Mouse (Mus musculus) G1E (cell line): ENCODE data around the gene Zbtb45. TPM values are rescaled to one million over a fixed set of nuclear protein-coding genes. Genes with fewer than 3 reads are reported as not detected.

Experiments
- ATAC-seq: 2 replicates; pipeline ENCODE4 v1.8.0; 2016; ENCODE audit warnings: mild to moderate bottlenecking; ENCODE audit not compliant: insufficient number of reproducible peaks, poor library complexity, low FRiP score, severe bottlenecking; ENCODE audit errors: extremely low read depth
- DNase-seq: peaks from one replicate; pipeline ENCODE4 v3.0.0; 2012; ENCODE audit warnings: low spot score
- H3K27me3 ChIP-seq: 2 replicates; pipeline ENCODE4 v1.6.1; 2012; ENCODE audit warnings: mild to moderate bottlenecking, low read length, inconsistent platforms; ENCODE audit not compliant: insufficient read depth
- H3K36me3 ChIP-seq: replicated peaks from 2 replicates; pipeline ENCODE3; 2012; ENCODE audit warnings: mild to moderate bottlenecking, inconsistent platforms
- H3K4me1 ChIP-seq: 2 replicates; pipeline ENCODE4 v1.6.1; 2012; ENCODE audit warnings: low read depth, low read length, inconsistent platforms, mixed read lengths; ENCODE audit not compliant: insufficient read depth
- H3K4me3 ChIP-seq: 2 replicates; pipeline ENCODE4 v1.5.1; 2012; ENCODE audit warnings: low read depth, mild to moderate bottlenecking, inconsistent platforms, low read length, moderate library complexity, mixed read lengths
- H3K9me3 ChIP-seq: replicated peaks from 2 replicates; pipeline ENCODE4 v1.6.1; 2012; ENCODE audit warnings: inconsistent platforms
- CTCF ChIP-seq: IDR thresholded peaks from 2 replicates; pipeline ENCODE4 v1.5.1; 2012; ENCODE audit warnings: low read depth, low read length, inconsistent platforms, mixed read lengths
- GATA1 ChIP-seq: IDR thresholded peaks from 2 replicates; pipeline ENCODE4 v1.6.1; 2012; ENCODE audit warnings: borderline replicate concordance, low read length, inconsistent platforms, mixed read lengths
- GATA2 ChIP-seq: IDR thresholded peaks from 2 replicates; pipeline ENCODE4 v1.6.1; 2012; ENCODE audit warnings: low read depth, low read length, inconsistent platforms, borderline replicate concordance
- POLR2AphosphoS5 ChIP-seq: IDR thresholded peaks from 2 replicates; pipeline ENCODE4 v1.6.1; 2012; ENCODE audit warnings: low read depth, low read length, inconsistent platforms; ENCODE audit not compliant: insufficient replicate concordance
- TAL1 ChIP-seq: conservative IDR thresholded peaks from 2 replicates; pipeline ENCODE4 v1.6.1; 2012; ENCODE audit warnings: low read depth, low read length, inconsistent platforms, mixed read lengths
- polyA plus RNA-seq: library from polyadenylated mRNA; stranded (reverse); fragments of >175 nt; gene quantifications from 2 replicates; pipeline ENCODE4 v1.2.3, GENCODE M21; 2012
- total RNA-seq, 2 experiments: library from RNA; stranded (forward) in 1 of 2; stranded (reverse) in 1 of 2; fragments of 200-1000 nt in 1 of 2; fragments of >200 nt in 1 of 2; fragmentation: Nextera tagmentation in 1 of 2; gene quantifications; 2 replicates each; pipeline ENCODE4 v1.2.3; 2014 to 2017

Zbtb45 gene
- total and polyA plus RNA-seq, 3 experiments = 9.0 to 99.1 (median 9.6) TPM

DNA sequence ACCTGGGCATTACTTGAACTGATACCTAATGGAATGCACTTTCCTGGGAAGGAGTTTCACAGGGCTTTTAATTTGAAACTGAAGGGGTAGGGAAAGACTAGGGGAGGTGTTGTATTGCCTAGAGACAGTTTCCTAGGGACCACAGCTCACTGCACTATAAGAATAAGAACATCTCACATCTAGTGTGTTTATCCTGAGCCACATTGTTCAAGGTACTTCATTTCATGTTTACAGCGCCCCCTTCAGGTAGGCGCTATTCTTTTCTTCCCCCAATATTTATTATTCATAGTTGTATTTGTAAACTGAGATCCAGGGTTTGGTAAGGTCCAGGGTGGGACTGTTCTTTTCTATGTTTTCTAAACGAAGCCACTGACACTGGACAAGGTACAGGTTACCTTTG is 17.6 kb downstream of the Zbtb45 start:
- Histone ChIP-seq H3K36me3 (no peaks in the 10 kb centered on the region), H3K4me3 (no peak overlapping the region), H3K9me3 (no peaks in the 10 kb centered on the region), H3K27me3 (peaks cover 18% of the 10 kb centered on the region), H3K4me1 (peaks cover 8% of the 10 kb centered on the region)
- ATAC-seq = no peak
- no peak for TF ChIP-seq GATA1
- peak; percentile 31; the same call in 1 of the 2 replicates for TF ChIP-seq CTCF
- TF ChIP-seq GATA2 = no peak
- no peak for DNase-seq

DNA sequence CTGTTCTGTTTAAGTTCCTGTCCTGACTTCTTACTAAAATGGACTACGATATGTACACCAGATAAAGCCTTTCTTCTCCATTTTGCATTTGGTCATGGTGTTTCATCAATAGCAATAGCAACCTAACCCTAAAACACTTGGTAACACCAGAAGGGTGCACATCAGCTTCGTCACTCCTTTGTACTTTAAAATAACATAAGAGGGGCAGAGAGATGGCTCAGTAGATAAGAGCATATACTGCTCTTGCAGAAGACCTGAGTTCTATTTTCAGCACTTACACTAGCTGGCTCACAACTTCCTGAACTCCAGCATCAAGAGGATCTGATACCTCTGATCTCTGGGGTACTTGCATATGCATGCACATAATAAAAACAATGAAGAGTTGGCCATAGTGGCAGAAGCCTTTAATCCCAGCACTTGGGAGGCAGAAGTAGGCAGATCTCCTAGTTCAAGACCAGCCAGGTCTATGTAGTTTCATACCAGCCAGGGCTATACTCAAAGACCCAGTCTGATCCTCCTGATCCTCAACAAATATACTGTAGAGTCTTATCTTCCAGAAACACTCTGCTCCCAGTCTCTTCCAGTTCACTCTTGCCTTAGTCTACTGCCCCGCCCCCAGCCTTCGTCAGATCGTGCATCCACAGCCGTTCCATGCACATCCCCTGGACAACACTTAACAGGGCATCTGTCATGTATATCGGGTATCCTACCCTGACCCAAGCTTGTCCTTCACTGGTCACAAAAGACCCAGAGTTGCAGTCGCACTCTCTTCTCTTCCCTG is 22.2 kb downstream of the Zbtb45 start:
- Histone ChIP-seq H3K36me3 (peaks cover 6% of the 10 kb centered on the region), H3K4me1 (peaks cover 9% of the 10 kb centered on the region), H3K4me3 (no peak overlapping the region), H3K27me3 (peaks cover 6% of the 10 kb centered on the region), H3K9me3 (no peaks in the 10 kb centered on the region)
- no peak for ATAC-seq
- TF ChIP-seq GATA2 (no peak), TAL1 (no peak), GATA1 (no peak), CTCF (no peak), POLR2AphosphoS5 (no peak)
- no peak for DNase-seq

DNA sequence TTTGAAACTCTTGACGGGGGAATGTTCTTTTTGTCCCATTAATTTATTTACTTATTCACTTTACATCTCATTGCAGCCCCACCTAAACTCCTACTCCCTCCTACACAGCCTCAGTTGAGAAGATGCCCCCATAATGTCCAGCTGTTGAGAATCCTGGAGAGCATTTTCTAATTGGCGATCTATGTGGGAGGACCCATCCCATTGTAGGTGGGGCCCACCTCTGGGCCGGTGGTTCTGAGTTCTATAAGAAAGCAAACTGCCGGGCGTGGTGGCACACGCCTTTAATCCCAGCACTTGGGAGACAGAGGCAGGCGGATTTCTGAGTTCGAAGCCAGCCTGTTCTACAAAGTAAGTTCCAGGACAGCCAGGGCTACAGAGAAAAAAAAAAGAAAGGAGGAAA is 22.9 kb downstream of the Zbtb45 start:
- peaks cover 13% of the 10 kb centered on the region for H3K36me3 ChIP-seq
- no peaks in the 10 kb centered on the region for H3K9me3 ChIP-seq
- ATAC-seq (no peak), DNase-seq (no peak)
- TF ChIP-seq TAL1 = no peak
- no peak overlapping the region for H3K4me3 ChIP-seq
- H3K27me3 ChIP-seq = peaks cover 6% of the 10 kb centered on the region
- H3K4me1 ChIP-seq = peaks cover 9% of the 10 kb centered on the region

DNA sequence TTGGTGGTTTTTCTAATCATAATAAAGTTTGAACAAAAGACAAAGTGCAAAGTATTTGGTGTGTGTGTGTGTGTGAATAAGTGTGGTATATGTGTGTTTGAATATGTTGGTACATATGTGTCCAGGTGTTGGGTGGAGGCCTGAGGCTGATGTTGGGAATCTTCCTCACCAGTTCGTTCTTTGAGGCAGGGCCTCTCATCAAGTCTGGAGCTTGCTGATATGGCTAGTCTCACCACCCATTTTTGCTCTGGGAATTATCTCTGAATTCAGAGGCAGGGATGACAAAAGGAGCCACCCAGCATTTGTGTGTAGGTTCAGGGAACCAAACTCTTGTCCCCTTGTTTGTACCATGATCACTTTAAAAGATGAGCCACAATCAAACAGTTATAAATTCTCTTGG is 24.1 kb downstream of the Zbtb45 start:
- H3K4me1 ChIP-seq = peaks cover 9% of the 10 kb centered on the region
- DNase-seq (no peak), ATAC-seq (no peak)
- no peaks in the 10 kb centered on the region for H3K9me3 ChIP-seq
- no peak for TF ChIP-seq POLR2AphosphoS5
- no peak for TF ChIP-seq TAL1
- no peak for TF ChIP-seq CTCF
- TF ChIP-seq GATA2 = no peak
- TF ChIP-seq GATA1 = no peak
- 0 out of 2 replicates have a peak, but pooled peaks cover under 1% of the 10 kb centered on the region for H3K27me3 ChIP-seq
- H3K4me3 ChIP-seq = no peak overlapping the region
- H3K36me3 ChIP-seq = peaks cover 18% of the 10 kb centered on the region

DNA sequence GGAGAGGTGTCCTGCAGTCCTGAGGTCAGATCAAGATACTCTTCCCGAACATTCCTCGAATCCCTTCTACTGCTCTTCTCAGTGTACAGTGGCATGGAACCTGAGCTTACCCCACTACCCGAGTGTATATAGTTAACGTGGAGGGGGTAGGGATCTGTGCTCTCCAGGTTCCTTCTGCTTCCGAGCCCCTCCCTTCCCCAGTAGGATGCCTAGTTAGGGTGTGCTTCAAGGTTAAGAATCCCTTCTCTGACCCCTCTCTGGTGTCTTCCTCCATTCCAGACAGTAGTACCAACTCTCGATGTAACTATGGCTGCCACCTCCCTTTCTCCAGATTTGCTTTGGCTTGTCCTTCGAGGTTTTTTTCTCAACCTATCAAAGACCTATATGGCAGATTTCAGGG is 29.5 kb downstream of the Zbtb45 start:
- TF ChIP-seq TAL1 (no peak), CTCF (no peak), POLR2AphosphoS5 (no peak), GATA1 (no peak), GATA2 (no peak)
- Histone ChIP-seq H3K4me1 (peaks cover 27% of the 10 kb centered on the region), H3K4me3 (no peak overlapping the region), H3K27me3 (no peaks in the 10 kb centered on the region), H3K36me3 (peaks cover 35% of the 10 kb centered on the region), H3K9me3 (no peaks in the 10 kb centered on the region)
- ATAC-seq (no peak), DNase-seq (no peak)

DNA sequence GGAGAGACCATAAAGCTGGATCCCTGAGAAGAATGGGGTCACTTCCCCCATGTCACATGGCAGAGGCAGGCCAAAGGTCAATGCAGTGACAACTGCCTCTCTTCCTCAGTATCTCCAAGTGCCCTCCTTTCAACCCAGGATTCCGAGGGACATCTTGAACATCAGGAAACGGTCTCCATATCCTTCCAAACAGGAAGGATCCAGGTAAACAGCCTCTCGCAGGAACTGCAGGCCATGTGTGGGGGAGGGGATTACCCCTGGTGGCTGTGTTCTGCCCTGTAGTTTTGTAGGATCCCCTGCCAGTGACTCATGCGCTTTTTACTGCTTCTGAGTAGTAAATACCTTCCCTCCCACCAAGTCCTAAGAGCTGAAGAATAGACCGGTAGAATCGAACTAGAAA is 30.1 kb downstream of the Zbtb45 start:
- TF ChIP-seq GATA1 (no peak), POLR2AphosphoS5 (no peak), CTCF (no peak), GATA2 (no peak)
- H3K27me3 ChIP-seq = no peaks in the 10 kb centered on the region
- H3K4me1 ChIP-seq = peaks cover 27% of the 10 kb centered on the region
- no peaks in the 10 kb centered on the region for H3K9me3 ChIP-seq
- H3K36me3 ChIP-seq = peaks cover 35% of the 10 kb centered on the region
- no peak for ATAC-seq
- no peak for DNase-seq
- no peak overlapping the region for H3K4me3 ChIP-seq
